Mouse (Mus musculus): ENCODE measurements around the gene Ankrd13a. TPM values are rescaled to one million over a fixed set of nuclear protein-coding genes. Genes with fewer than 3 reads are reported as not detected.
A peak's percentile ranks its signal among the peaks of the same experiment; 100 is the strongest.

Ankrd13a gene
- polyA plus RNA-seq, 1 experiment from 2014 or later: 48.3 TPM

GRCm38 (mm10) chr5:114804958-114805357 lies 30.5 kb downstream of the Ankrd13a start:
- Histone ChIP-seq H3K4me1 (replicated peaks) (peaks cover 21% of the 10 kb centered on the region), H3K36me3 (peaks cover 95% of the 10 kb centered on the region), H3K4me2 (replicated peaks) (no peak overlapping the region), H3K9me3 (no peaks in the 10 kb centered on the region), H3K27ac (peak overlapping the region; percentile 17), H3K9ac (replicated peaks) (no peak overlapping the region), H3K4me3 (replicated peaks) (no peak overlapping the region), H3K27me3 (no peaks in the 10 kb centered on the region)
- WGBS: 19% methylated on average over 3 of the region's 3 CpGs
- ATAC-seq: no peak

DNA sequence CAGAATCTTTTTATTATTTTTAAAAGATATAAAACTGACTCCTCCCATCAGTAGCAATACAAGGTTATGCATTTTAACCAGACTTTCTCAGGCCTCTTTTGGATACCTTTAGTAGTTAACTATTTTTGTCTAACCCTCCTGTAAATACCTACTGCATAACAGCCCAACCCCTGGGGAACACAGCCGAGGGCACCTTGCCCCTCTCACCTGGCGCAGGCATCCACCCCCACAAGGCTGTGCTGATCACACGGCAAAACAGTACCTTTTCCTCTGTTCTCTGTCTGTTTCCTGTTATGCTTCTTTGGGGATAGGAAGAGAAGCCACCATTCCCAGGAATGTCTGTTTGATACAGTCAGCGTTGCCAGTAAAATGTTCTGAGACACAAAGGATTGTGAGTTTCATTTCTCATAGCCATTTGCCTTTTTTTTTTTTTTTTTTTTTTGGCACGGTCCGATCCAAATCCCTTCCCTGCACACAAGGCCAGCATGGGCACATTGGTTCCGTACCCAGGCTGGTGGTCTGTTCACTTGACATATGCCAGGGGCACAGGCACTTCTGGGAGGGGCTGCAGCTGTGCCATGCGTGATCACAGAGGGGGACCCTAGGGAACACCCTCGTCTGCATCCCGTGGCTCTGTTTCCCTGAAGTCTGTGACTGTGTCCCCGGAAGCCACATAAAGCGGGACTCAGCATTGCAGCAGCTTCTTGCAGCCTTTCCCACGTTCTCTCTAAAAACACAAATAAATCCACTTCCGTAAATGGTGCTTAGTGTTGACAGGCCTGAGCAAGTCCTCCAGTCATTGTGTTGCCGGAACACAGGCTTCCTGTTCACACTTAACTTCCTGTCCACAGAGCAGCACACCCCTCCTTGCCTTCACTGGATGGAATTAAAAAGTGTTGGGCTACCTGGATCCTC lies 31.2 kb downstream of the Ankrd13a start:
- Histone ChIP-seq H3K27ac (no peak overlapping the region), H3K4me1 (replicated peaks) (peaks cover 22% of the 10 kb centered on the region), H3K9me3 (no peaks in the 10 kb centered on the region), H3K27me3 (no peaks in the 10 kb centered on the region), H3K4me2 (replicated peaks) (no peak overlapping the region), H3K36me3 (peaks cover 93% of the 10 kb centered on the region), H3K4me3 (replicated peaks) (no peak overlapping the region), H3K9ac (replicated peaks) (no peak overlapping the region)
- ATAC-seq: no peak
- 75% methylated on average over 15 of the region's 15 CpGs for WGBS

DNA sequence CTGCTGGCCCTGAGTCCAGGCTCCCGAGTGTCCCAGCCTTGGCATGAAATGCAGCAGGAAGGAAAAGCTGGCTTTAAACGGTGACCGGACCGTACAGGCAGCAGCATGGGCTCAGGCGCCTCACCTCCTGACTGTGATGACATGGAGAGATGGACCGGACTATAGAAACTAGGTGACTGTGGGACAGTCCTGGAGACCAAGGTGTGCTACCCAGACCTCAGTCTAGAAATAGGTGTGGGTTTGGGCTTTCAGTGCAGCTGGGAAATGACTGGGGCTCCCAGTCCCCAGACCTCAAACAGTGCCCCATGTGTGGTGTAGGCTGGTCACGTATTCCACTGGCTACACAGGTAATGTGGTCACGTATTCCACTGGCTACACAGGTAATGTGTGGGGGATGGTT lies 32.2 kb downstream of the Ankrd13a start:
- no peaks in the 10 kb centered on the region for H3K27me3 ChIP-seq
- H3K9me3 ChIP-seq: no peaks in the 10 kb centered on the region
- H3K4me2 ChIP-seq (replicated peaks): no peak overlapping the region
- peaks cover 84% of the 10 kb centered on the region for H3K36me3 ChIP-seq
- peaks cover 30% of the 10 kb centered on the region for H3K4me1 ChIP-seq (replicated peaks)
- H3K27ac ChIP-seq: no peak overlapping the region
- no peak overlapping the region for H3K9ac ChIP-seq (replicated peaks)
- H3K4me3 ChIP-seq (replicated peaks): no peak overlapping the region
- 89% methylated on average over 8 of the region's 8 CpGs for WGBS
- ATAC-seq: no peak

DNA sequence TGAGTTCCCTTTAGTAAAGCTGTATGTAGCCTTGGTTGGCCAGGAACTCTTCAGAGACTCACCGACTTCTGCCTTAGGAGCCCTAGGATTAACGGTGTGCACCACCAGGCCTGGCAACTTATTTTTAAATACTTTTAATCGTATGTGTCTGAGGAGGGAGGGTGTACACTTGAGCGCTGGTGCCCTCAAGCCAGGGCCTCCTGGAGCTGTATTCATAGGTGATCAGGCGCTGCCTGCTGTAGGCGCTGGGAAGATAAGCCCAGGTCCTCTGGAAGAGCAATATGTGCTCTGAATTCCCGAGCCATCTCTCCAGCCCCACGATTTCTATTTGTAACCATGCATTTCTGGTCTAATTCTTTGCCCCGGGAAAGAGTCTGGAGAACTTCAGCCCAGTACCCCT lies 32.6 kb downstream of the Ankrd13a start:
- 42% methylated on average over 9 of the region's 9 CpGs for WGBS
- peaks cover 34% of the 10 kb centered on the region for H3K4me1 ChIP-seq (replicated peaks)
- no peaks in the 10 kb centered on the region for H3K9me3 ChIP-seq
- H3K9ac ChIP-seq (replicated peaks): no peak overlapping the region
- no peaks in the 10 kb centered on the region for H3K27me3 ChIP-seq
- peak; percentile 25; the same call in 1 of the 2 replicates for ATAC-seq
- peak overlapping the region; percentile 54; the same call in 1 of the 2 replicates for H3K27ac ChIP-seq
- no peak overlapping the region for H3K4me3 ChIP-seq (replicated peaks)
- H3K36me3 ChIP-seq: peaks cover 80% of the 10 kb centered on the region
- no peak overlapping the region for H3K4me2 ChIP-seq (replicated peaks)

GRCm38 (mm10) chr5:114807468-114807867 lies 33.0 kb downstream of the Ankrd13a start:
- H3K4me3 ChIP-seq (replicated peaks): no peak overlapping the region
- peaks cover 38% of the 10 kb centered on the region for H3K4me1 ChIP-seq (replicated peaks)
- no peak for ATAC-seq
- peak overlapping the region; percentile 54 for H3K27ac ChIP-seq
- no peaks in the 10 kb centered on the region for H3K9me3 ChIP-seq
- no peak overlapping the region for H3K9ac ChIP-seq (replicated peaks)
- no peak overlapping the region for H3K4me2 ChIP-seq (replicated peaks)
- H3K36me3 ChIP-seq: peaks cover 76% of the 10 kb centered on the region
- WGBS: 32% methylated on average over 8 of the region's 8 CpGs
- no peaks in the 10 kb centered on the region for H3K27me3 ChIP-seq

DNA sequence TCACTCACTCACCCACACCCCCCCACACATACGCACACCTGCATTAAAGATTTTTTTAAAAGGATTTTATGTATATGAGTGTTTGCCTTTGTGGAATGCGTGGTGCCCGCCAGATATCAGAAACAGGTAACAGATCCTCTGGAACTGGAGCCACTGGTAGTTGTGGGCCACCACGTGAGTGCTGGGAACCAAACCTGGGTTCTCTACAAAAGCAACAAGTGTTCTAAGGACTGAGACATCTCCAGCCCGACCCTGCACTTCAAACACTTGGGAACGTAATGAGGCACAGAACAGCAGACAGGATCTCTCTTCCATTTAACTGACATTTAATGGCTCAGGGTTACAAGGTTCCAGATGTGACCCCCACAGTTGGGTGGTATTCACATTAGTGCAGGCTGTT lies 33.4 kb downstream of the Ankrd13a start:
- Histone ChIP-seq H3K4me3 (replicated peaks) (no peak overlapping the region), H3K27ac (0 out of 2 replicates have a peak overlapping the region, but pooled peaks have one; percentile 54), H3K36me3 (peaks cover 71% of the 10 kb centered on the region), H3K9me3 (no peaks in the 10 kb centered on the region), H3K9ac (replicated peaks) (no peak overlapping the region), H3K4me1 (replicated peaks) (peaks cover 43% of the 10 kb centered on the region), H3K27me3 (no peaks in the 10 kb centered on the region), H3K4me2 (replicated peaks) (no peak overlapping the region)
- 77% methylated on average over 6 of the region's 6 CpGs for WGBS
- ATAC-seq: no peak

DNA sequence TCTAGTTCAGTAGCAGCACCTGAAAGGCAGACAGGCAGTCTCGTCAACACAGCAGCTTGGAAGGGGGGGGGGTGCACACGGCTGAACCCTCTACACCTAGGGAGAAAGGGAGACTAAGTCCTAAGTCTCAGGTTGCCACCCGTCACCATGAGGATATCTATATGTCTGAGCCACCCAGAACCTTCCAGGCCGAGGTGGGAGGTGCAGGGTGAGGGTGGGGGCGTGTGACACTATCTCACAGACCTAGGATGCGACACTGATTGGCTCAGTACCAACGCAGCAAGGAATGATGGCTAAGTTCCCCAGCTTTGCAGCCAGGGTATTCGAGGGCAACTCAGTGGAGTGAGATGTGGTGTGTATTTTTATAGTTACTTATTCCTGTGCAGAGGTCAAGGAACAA lies 33.9 kb downstream of the Ankrd13a start:
- peaks cover 44% of the 10 kb centered on the region for H3K4me1 ChIP-seq (replicated peaks)
- H3K9me3 ChIP-seq: no peaks in the 10 kb centered on the region
- H3K36me3 ChIP-seq: peaks cover 67% of the 10 kb centered on the region
- 85% methylated on average over 8 of the region's 8 CpGs for WGBS
- no peak overlapping the region for H3K4me2 ChIP-seq (replicated peaks)
- H3K4me3 ChIP-seq (replicated peaks): no peak overlapping the region
- no peak overlapping the region for H3K27ac ChIP-seq
- ATAC-seq: no peak
- no peak overlapping the region for H3K9ac ChIP-seq (replicated peaks)
- H3K27me3 ChIP-seq: no peaks in the 10 kb centered on the region

GRCm38 (mm10) chr5:114809181-114809756 lies 34.8 kb downstream of the Ankrd13a start:
- Histone ChIP-seq H3K9ac (replicated peaks) (no peak overlapping the region), H3K9me3 (no peaks in the 10 kb centered on the region), H3K4me2 (replicated peaks) (no peak overlapping the region), H3K27me3 (no peaks in the 10 kb centered on the region), H3K4me3 (replicated peaks) (no peak overlapping the region), H3K27ac (no peak overlapping the region; the same call in 1 of the 2 replicates), H3K36me3 (peaks cover 58% of the 10 kb centered on the region), H3K4me1 (replicated peaks) (peaks cover 44% of the 10 kb centered on the region)
- no peak for ATAC-seq
- WGBS: 82% methylated on average over 10 of the region's 10 CpGs

DNA sequence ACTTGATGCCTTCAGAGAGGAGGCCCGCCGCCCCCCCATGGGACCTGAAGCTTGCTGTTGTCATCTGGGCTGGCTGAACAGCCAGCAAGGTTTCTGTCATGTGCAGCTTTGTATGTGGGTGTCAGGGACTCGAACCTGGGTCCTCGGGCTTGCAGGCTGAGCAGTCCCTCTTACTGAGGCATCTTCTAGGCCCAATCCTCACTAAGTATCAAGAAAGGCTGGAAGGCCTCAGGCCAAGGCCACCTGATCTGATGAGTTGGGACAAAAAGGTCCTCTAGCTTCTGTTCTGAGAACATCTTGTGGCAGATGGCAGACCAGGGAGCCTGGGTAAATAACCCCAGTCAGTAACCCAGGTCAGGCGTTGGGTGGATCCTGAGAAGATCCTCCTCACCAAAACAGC lies 35.3 kb downstream of the Ankrd13a start:
- Histone ChIP-seq H3K36me3 (peaks cover 52% of the 10 kb centered on the region), H3K9ac (replicated peaks) (no peak overlapping the region), H3K4me2 (replicated peaks) (no peak overlapping the region), H3K4me3 (replicated peaks) (no peak overlapping the region), H3K27ac (no peak overlapping the region), H3K4me1 (replicated peaks) (peaks cover 40% of the 10 kb centered on the region), H3K9me3 (no peaks in the 10 kb centered on the region), H3K27me3 (no peaks in the 10 kb centered on the region)
- ATAC-seq: no peak
- WGBS: 93% methylated on average over 5 of the region's 5 CpGs

DNA sequence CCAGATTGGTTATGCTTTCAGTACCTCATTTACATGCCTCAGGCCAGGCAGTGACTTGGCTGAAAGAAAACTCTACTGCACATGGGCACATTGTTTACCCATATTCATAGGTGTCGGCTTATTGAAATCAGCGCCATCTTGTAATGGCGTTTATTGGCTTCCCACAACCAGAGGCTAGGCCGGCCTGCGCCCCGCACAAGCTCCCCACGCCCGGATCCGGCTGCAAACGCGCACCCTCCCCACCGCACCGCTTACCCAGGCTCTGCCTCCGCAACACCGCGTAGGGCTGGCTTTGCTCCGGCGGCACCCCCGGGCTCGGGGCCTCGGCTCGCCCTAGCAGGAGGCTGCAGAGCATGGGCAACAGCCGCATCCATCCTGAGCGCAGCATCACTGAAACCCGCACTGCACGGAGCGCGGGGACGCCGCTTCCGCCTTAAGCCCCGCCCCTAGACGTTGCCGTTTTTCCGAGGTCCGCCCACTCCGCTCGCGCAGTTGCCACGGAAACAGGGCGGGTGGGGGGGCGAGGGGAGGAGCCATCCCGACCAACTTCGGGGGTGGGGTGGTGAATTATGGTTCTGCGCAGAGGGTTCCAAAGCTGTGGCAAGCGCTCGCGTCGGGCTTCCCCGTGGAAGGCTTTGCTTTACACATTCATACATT lies 39.2 kb downstream of the Ankrd13a start:
- peaks cover 16% of the 10 kb centered on the region for H3K36me3 ChIP-seq
- under 1% methylated on average over 50 of the region's 50 CpGs for WGBS
- ATAC-seq: peak; percentile 98
- peak overlapping the region; percentile 70 for H3K4me2 ChIP-seq (replicated peaks)
- peak overlapping the region; percentile 83 for H3K4me3 ChIP-seq (replicated peaks)
- no peaks in the 10 kb centered on the region for H3K27me3 ChIP-seq
- no peaks in the 10 kb centered on the region for H3K9me3 ChIP-seq
- H3K4me1 ChIP-seq (replicated peaks): peaks cover 29% of the 10 kb centered on the region
- H3K9ac ChIP-seq (replicated peaks): peak overlapping the region; percentile 90
- H3K27ac ChIP-seq: peak overlapping the region; percentile 96

DNA sequence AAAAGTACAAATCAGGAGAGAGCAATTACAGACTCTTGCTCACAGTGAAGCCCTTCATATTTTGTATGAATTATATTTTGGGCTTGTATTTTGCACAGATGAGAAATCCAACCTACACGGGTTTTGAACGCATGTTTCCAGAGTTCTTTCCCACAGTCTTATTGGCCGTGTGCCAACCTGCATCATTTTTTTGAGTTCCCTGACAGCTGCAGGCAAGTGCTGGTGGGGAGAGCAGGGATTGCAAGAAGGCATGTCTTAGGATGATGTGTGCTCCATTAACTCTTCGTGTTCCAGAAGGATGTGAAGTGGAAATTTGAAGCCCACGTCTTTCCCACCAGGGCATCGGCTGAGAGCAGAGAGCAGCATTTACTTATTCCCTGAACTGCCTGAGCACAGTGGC lies 42.1 kb downstream of the Ankrd13a start:
- Histone ChIP-seq H3K9ac (replicated peaks) (no peak overlapping the region), H3K9me3 (no peaks in the 10 kb centered on the region), H3K36me3 (peaks cover 8% of the 10 kb centered on the region; the same call in 1 of the 2 replicates), H3K27ac (no peak overlapping the region), H3K4me2 (replicated peaks) (no peak overlapping the region), H3K4me3 (replicated peaks) (no peak overlapping the region), H3K27me3 (no peaks in the 10 kb centered on the region), H3K4me1 (replicated peaks) (peaks cover 14% of the 10 kb centered on the region)
- 73% methylated on average over 6 of the region's 6 CpGs for WGBS
- ATAC-seq: no peak

GRCm38 (mm10) chr5:114818124-114818523 lies 43.6 kb downstream of the Ankrd13a start:
- Histone ChIP-seq H3K4me2 (replicated peaks) (no peak overlapping the region), H3K27me3 (no peaks in the 10 kb centered on the region), H3K4me3 (replicated peaks) (no peak overlapping the region), H3K36me3 (peaks cover 14% of the 10 kb centered on the region; the same call in 1 of the 2 replicates), H3K4me1 (replicated peaks) (peaks cover 7% of the 10 kb centered on the region), H3K9me3 (no peaks in the 10 kb centered on the region), H3K27ac (no peak overlapping the region), H3K9ac (replicated peaks) (no peak overlapping the region)
- ATAC-seq: no peak
- WGBS: 76% methylated on average over 11 of the region's 11 CpGs

Measured in midbrain, embryonic 13.5 days (tissue).